Mouse (Mus musculus) stomach, embryonic 15.5 days (tissue): Measurements from ENCODE around the gene Efna1. TPM values are rescaled to one million over a fixed set of nuclear protein-coding genes. Genes with fewer than 3 reads are reported as not detected.

ENCODE experiments used
- ATAC-seq: fragments of 200-750 bp; cut with Nextera tagmentation; 2 replicates; pipeline ENCODE4 v1.8.0; 2017; ENCODE audit warnings: low read depth, moderate number of reproducible peaks, moderate TSS enrichment; ENCODE audit not compliant: insufficient read depth, low FRiP score
- H3K27ac ChIP-seq: fragments of 300-500 bp; sonication (generic); 2 replicates; pipeline ENCODE4 v1.5.1; 2015; ENCODE audit warnings: mild to moderate bottlenecking, inconsistent platforms
- H3K27me3 ChIP-seq: fragments of 300-500 bp; sonication (generic); replicated peaks from 2 replicates; pipeline ENCODE4 v1.6.1; 2015; ENCODE audit warnings: inconsistent platforms
- H3K36me3 ChIP-seq: fragments of 300-500 bp; sonication (generic); 2 replicates; pipeline ENCODE4 v1.6.1; 2015; ENCODE audit warnings: inconsistent platforms
- H3K4me1 ChIP-seq: fragments of 300-500 bp; sonication (generic); 2 replicates; pipeline ENCODE4 v1.6.1; 2015; ENCODE audit warnings: inconsistent platforms
- H3K4me2 ChIP-seq: fragments of 300-500 bp; sonication (generic); 2 replicates; pipeline ENCODE4 v1.6.1; 2015; ENCODE audit warnings: mild to moderate bottlenecking, inconsistent platforms
- H3K4me3 ChIP-seq: fragments of 300-500 bp; sonication (generic); replicated peaks from 2 replicates; pipeline ENCODE4 v1.5.1; 2015; ENCODE audit warnings: inconsistent platforms
- H3K9ac ChIP-seq: fragments of 300-500 bp; sonication (generic); 2 replicates; pipeline ENCODE4 v1.6.1; 2015; ENCODE audit warnings: inconsistent platforms
- H3K9me3 ChIP-seq: fragments of 300-500 bp; sonication (generic); 2 replicates; pipeline ENCODE4 v1.6.1; 2016; ENCODE audit warnings: inconsistent platforms
- WGBS: fragments of 180-500 bp; shearing (Covaris S2); methylation state at CpG from one replicate; pipeline ENCODE4 v1.1.7; 2015; 5-methylcytosine and 5-hydroxymethylcytosine counted together
- microRNA counts: library from miRNA; unstranded; fragments of <30 nt; microRNA quantifications from one replicate; lab custom pipeline; 2016
- microRNA-seq: library from miRNA; unstranded; fragments of <30 nt; microRNA quantifications from one replicate; pipeline ENCODE4, GENCODE M21; 2016
- polyA plus RNA-seq: library from polyadenylated mRNA; unstranded; fragments of >200 nt; fragmentation: Nextera tagmentation; extraction: Ambion mirVana; gene quantifications from 2 replicates; pipeline ENCODE4 v1.2.1, GENCODE M21; 2015

Gene Efna1
- polyA plus RNA-seq, 1 experiment from 2014 or later: 41.4 TPM

- Histone ChIP-seq H3K4me3 (no peak overlapping the region; the same call in 1 of the 2 replicates), H3K36me3 (no peaks in the 10 kb centered on the region), H3K4me1 (peaks cover 27% of the 10 kb centered on the region), H3K27me3 (no peaks in the 10 kb centered on the region), H3K9me3 (no peaks in the 10 kb centered on the region), H3K4me2 (peak overlapping the region; percentile 82), H3K9ac (no peak overlapping the region), H3K27ac (no peak overlapping the region)
- no peak for ATAC-seq
- 39% methylated on average over 11 of the region's 11 CpGs for WGBS
Observed at GRCm38 (mm10) chr3:89226361-89226760, 54.6 kb downstream of the Efna1 start.

DNA sequence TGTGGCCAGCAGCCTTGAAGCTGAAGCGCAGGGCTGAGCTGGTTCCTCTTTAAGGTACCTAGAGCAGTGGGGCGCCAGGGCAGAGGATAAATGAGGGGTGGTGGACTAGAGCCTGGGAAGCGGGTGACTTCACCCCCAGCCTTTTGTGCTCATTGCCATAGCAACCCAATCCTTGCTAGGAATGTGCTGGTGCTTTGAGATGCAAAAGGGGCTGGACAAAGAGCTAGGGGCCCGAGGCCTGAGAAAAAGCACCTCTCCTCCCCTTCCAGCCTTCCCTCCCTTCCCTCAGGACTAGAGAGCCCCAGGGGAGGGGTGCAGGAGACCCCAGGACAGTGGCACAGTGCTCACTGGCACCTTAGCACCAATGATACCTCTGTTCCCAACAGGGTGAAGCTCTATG lies 55.0 kb downstream of the Efna1 start:
- H3K4me1 ChIP-seq: peaks cover 27% of the 10 kb centered on the region
- no peaks in the 10 kb centered on the region for H3K27me3 ChIP-seq
- H3K36me3 ChIP-seq: no peaks in the 10 kb centered on the region
- no peak for ATAC-seq
- no peak overlapping the region for H3K9ac ChIP-seq
- no peak overlapping the region for H3K27ac ChIP-seq
- no peaks in the 10 kb centered on the region for H3K9me3 ChIP-seq
- WGBS: 39% methylated on average over 4 of the region's 4 CpGs
- no peak overlapping the region for H3K4me3 ChIP-seq
- H3K4me2 ChIP-seq: peak overlapping the region; percentile 82; the same call in 1 of the 2 replicates

GRCm38 (mm10) chr3:89225321-89225815 lies 55.6 kb downstream of the Efna1 start:
- ATAC-seq: no peak
- Histone ChIP-seq H3K4me1 (peaks cover 27% of the 10 kb centered on the region), H3K27ac (no peak overlapping the region), H3K27me3 (no peaks in the 10 kb centered on the region), H3K4me2 (no peak overlapping the region), H3K4me3 (no peak overlapping the region), H3K9ac (no peak overlapping the region), H3K9me3 (no peaks in the 10 kb centered on the region), H3K36me3 (no peaks in the 10 kb centered on the region)
- 54% methylated on average over 12 of the region's 12 CpGs for WGBS

DNA sequence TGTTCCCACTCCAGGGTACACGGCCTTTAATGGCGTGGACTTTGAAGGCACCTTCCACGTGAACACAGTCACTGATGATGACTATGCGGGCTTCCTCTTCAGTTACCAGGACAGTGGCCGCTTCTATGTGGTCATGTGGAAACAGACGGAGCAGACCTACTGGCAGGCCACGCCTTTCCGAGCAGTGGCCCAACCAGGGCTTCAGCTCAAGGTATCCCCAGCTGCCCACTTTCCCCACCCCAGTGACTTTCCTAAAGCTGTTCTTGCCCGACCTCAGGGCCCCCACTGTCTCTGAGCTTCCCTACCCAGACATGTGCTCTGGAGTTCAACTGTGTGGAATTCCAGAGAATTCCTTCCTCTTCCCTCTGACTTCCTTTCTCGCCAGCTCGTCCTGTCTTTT lies 56.1 kb downstream of the Efna1 start:
- Histone ChIP-seq H3K9ac (no peak overlapping the region), H3K27me3 (no peaks in the 10 kb centered on the region), H3K4me2 (no peak overlapping the region), H3K36me3 (no peaks in the 10 kb centered on the region), H3K4me1 (peaks cover 27% of the 10 kb centered on the region), H3K9me3 (no peaks in the 10 kb centered on the region), H3K27ac (no peak overlapping the region), H3K4me3 (no peak overlapping the region)
- WGBS: 73% methylated on average over 11 of the region's 11 CpGs
- no peak for ATAC-seq

MicroRNAs within 50 kb of the gene (microRNA counts, 519-probe panel; counts per million panel counts)
- not detected for microRNA mmu-miR-92b (lab: Ali Mortazavi, UCI)

Small RNAs within 50 kb of the gene (microRNA-seq; reads per million reads assigned to microRNA genes)
- gene Mir92b: 214 reads per million, percentile 60 among the genes with 10 or more reads in this experiment

Other genes starting within 250 kb of the Efna1 start
- 20.3 and 21.0 TPM in 2 replicates for gene Rusc1, start 187.8 kb downstream of the Efna1 start, polyA plus RNA-seq
- not detected in 2 replicates for gene Gm43738, start 180.0 kb downstream of the Efna1 start, polyA plus RNA-seq
- 324 and 331 TPM in 2 replicates for gene Fdps, start 179.2 kb downstream of the Efna1 start, polyA plus RNA-seq
- gene Pklr, start 145.0 kb downstream of the Efna1 start, polyA plus RNA-seq: 16.4 and 19.9 TPM in 2 replicates
- 2.4 and 2.6 TPM in 2 replicates for gene Hcn3, start 120.9 kb downstream of the Efna1 start, polyA plus RNA-seq
- 26.3 and 26.7 TPM in 2 replicates for gene Clk2, start 116.3 kb downstream of the Efna1 start, polyA plus RNA-seq
- gene Scamp3, start 103.7 kb downstream of the Efna1 start, polyA plus RNA-seq: 103 and 106 TPM in 2 replicates
- gene Fam189b, start 98.0 kb downstream of the Efna1 start, polyA plus RNA-seq: 21.1 and 22.1 TPM in 2 replicates
- 40.1 and 41.2 TPM in 2 replicates for gene Gba, start 78.2 kb downstream of the Efna1 start, polyA plus RNA-seq
- gene Thbs3, start 66.0 kb downstream of the Efna1 start, polyA plus RNA-seq: 29.0 and 29.2 TPM in 2 replicates
- 197 and 199 TPM in 2 replicates for gene Mtx1, start 54.1 kb downstream of the Efna1 start, polyA plus RNA-seq
- 64.2 and 89.1 TPM in 2 replicates for gene Muc1, start 52.1 kb downstream of the Efna1 start, polyA plus RNA-seq
- 374 and 406 TPM in 2 replicates for gene Krtcap2, start 35.2 kb downstream of the Efna1 start, polyA plus RNA-seq
- gene Trim46, start 34.8 kb downstream of the Efna1 start, polyA plus RNA-seq: 4.6 and 5.9 TPM in 2 replicates
- gene Dpm3, start 21.8 kb downstream of the Efna1 start, polyA plus RNA-seq: 129 and 132 TPM in 2 replicates
- 74.4 and 75.3 TPM in 2 replicates for gene Slc50a1, start 10.6 kb downstream of the Efna1 start, polyA plus RNA-seq
- 9.5 and 9.6 TPM in 2 replicates for gene Efna3, start 41.8 kb upstream of the Efna1 start, polyA plus RNA-seq
- gene Efna4, start 56.9 kb upstream of the Efna1 start, polyA plus RNA-seq: 17.9 and 19.4 TPM in 2 replicates
- gene Adam15, start 68.9 kb upstream of the Efna1 start, polyA plus RNA-seq: 44.7 and 53.2 TPM in 2 replicates
- 0.30 and 0.67 TPM in 2 replicates for gene Dcst2, start 80.8 kb upstream of the Efna1 start, polyA plus RNA-seq
- 0.30 and 0.52 TPM in 2 replicates for gene Dcst1, start 84.1 kb upstream of the Efna1 start, polyA plus RNA-seq
- 7.8 and 7.9 TPM in 2 replicates for gene Zbtb7b, start 113.6 kb upstream of the Efna1 start, polyA plus RNA-seq
- gene Lenep, start 121.7 kb upstream of the Efna1 start, polyA plus RNA-seq: not detected in 2 replicates
- gene Flad1, start 130.7 kb upstream of the Efna1 start, polyA plus RNA-seq: 23.6 and 29.4 TPM in 2 replicates
- gene Cks1b, start 137.2 kb upstream of the Efna1 start, polyA plus RNA-seq: 409 and 450 TPM in 2 replicates
- gene Shc1, start 137.3 kb upstream of the Efna1 start, polyA plus RNA-seq: 84.6 and 103 TPM in 2 replicates
- 35.1 and 37.1 TPM in 2 replicates for gene Pygo2, start 149.1 kb upstream of the Efna1 start, polyA plus RNA-seq
- 39.9 and 40.1 TPM in 2 replicates for gene Pbxip1, start 155.6 kb upstream of the Efna1 start, polyA plus RNA-seq
- gene Pmvk, start 173.4 kb upstream of the Efna1 start, polyA plus RNA-seq: 55.3 and 60.1 TPM in 2 replicates
- 4.5 and 5.4 TPM in 2 replicates for gene Kcnn3, start 239.0 kb upstream of the Efna1 start, polyA plus RNA-seq